Mouse (Mus musculus) erythroblast, embryonic 14.5 days (primary cell): ENCODE data around the gene Sdk1.

Experiments
- GATA1 ChIP-seq: IDR thresholded peaks from 2 replicates; pipeline ENCODE4 v1.6.1; 2012; ENCODE audit warnings: low read length, inconsistent platforms, mixed read lengths
- TAL1 ChIP-seq: IDR thresholded peaks from 3 replicates; pipeline ENCODE4 v1.6.1; 2012; ENCODE audit warnings: low read length, inconsistent platforms, mixed read lengths

DNA sequence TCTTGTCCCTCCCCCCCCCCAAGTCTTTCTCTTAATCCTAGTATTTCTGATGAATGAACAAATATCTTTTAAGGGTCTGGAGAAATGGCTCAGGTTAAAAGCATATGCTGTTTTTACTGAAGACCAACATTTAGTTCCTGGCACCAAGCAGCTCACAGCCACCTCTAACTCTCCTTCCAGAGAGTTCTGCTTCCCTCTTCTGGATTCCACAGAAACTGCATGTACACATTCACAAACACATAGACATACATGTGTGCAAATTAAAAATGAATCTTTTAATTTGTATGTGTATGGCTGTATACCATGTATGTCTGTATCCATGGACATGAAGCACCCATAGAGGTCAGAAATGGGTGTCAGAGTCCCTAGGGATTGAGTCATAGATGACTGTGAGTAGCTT, 968.6 kb downstream of the Sdk1 start:
- TF ChIP-seq GATA1 (no peak), TAL1 (no peak)
